Mouse (Mus musculus): ENCODE measurements around the gene Rbp7.
"Not testable (repeated sequence)": the region's sequence is repeated elsewhere in the genome, so short reads cannot be mapped to it uniquely, and the experiment has no call there.

Gene Rbp7

DNA sequence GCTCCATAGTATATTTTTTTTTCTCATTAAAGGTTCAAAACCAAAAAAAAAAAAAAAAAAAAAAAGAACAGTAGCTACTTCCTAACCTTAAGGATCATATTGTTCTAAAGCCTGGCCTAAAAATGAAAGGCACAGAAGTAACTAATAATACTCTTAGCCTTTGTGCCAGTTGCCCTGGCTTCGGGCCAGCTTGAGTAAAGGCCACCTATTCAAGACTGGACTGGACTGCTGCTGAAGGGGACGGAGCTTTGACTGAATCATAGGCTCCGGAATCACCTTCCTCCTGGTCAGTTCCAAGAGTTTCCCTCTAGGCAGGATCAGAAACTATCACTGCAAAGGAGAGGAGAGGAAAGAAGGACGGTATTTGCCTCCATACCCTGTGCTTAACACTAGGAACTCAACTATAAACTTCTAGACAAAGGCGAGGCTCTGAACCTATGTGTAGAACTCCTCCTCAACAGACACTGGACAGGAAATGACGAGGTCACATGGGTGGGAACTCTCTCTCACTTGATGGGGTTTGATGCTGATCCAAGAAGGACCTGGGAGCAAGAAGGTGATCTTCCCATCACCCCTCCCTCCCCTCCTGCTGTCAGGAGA is 3.2 kb upstream of the Rbp7 start:
- DNase-seq (ENCODE audit: extremely low read depth, low read depth, low spot score) = no peak

- DNase-seq (ENCODE audit: extremely low read depth, low read depth, low spot score) = not testable (repeated sequence)
Measured at GRCm38 (mm10) chr4:149457163-149457562, 2.4 kb upstream of the Rbp7 start.

GRCm38 (mm10) chr4:149454263-149454662 is 515 bp downstream of the Rbp7 start:
- DNase-seq (ENCODE audit: extremely low read depth, low read depth, low spot score) = no peak

GRCm38 (mm10) chr4:149453656-149454055 is 1.1 kb downstream of the Rbp7 start:
- no peak for DNase-seq (ENCODE audit: extremely low read depth, low read depth, low spot score)

DNA sequence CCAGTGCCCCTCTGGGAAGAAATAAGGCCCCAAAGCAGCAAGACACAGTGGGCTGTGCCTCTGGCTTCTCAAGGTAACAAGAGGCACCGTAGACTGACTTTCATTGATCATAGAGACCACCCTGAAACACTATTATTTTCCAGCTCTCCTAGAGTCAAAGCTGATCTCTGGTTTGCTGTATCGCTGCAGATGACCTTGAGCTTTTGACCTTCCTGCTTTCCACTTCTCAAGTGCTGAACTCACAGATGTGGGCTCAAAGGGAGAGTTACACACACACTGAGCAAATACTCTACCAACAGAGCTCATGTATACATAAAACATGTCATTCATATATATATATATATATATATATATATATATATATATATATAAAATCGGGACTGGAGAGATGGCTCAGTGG is 4.1 kb downstream of the Rbp7 start:
- no peak for DNase-seq (ENCODE audit: extremely low read depth, low read depth, low spot score)

GRCm38 (mm10) chr4:149446309-149446708 is 8.5 kb downstream of the Rbp7 start:
- no peak for DNase-seq (ENCODE audit: extremely low read depth, low read depth, low spot score)

DNA sequence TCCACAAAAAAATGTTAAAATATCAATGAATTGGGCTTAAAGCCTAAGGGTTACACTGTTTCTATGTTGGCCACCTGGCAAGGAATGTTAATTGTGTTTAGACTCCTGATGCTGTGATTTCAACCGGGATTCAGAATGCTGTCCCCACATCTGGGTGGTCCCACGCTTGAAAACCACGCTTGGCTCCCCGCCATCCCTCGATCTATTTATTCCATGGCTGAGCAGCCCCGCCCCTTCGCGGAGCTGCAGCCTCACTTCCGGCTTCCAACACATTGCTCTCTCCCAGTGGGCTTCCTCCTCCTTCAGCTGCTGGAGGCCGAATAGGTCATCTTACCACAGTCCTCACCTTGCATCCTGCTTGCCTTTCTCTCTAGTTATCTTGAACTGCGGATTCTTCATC is 8.9 kb downstream of the Rbp7 start:
- no peak for DNase-seq (ENCODE audit: extremely low read depth, low read depth, low spot score)

DNA sequence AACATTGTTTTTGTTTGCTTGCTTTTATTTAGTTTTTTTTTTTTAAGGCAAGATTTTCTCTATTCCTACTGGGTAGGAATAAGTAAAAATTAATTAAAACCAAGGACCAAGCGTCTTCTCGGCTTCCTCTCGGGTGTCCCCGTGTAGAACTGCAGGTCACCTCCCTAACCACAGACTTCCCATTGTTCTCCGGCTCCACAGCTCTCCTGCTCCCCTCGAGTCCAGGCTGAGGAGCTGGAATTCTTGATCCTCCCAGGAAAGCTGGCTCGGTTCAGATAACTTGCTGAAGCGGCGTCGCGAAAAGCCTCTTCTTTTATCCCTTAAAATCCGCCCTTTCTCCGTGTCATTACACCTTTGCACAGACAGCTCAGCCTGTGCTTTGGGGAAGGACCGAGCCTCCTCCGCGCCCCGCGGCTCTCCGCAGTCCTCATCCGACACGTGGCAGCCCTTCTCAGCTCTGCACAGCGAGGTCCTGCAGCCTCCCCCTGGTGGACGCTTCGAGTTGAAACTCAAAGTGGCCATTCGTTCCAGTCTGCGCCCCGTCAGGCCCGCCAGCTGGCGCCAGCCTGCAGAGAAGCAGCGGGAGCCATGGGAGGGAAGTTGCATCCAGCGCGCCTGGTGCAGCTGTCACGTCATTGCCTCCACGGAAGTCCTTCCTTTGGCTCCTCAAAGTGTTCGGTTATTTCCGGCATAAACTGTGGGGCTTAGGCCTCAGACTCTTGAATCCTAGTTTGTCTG is 9.6 kb downstream of the Rbp7 start:
- DNase-seq (ENCODE audit: extremely low read depth, low read depth, low spot score) = peak; percentile 40

GRCm38 (mm10) chr4:149444465-149444864 is 10.3 kb downstream of the Rbp7 start:
- DNase-seq (ENCODE audit: extremely low read depth, low read depth, low spot score) = no peak

DNA sequence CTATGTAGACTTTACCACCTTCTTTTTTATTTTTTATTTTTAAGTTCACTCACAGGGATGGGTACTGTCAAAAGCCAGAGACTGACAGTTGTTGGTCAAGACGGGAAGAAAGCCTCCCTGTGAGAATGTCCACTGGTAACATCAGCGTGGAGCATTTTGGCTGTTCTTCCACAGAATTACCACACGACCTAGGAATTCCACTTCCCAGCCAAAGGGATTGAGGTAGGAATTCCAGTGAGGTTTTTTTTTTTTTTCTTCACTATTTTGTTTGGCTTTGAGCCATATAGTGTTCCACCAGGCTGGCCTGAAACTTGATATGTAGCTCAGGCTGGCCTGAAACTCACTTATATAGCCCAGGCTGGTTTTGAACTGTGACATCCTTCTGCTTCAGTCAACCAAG is 12.3 kb downstream of the Rbp7 start:
- no peak for DNase-seq (ENCODE audit: extremely low read depth, low read depth, low spot score)

DNA sequence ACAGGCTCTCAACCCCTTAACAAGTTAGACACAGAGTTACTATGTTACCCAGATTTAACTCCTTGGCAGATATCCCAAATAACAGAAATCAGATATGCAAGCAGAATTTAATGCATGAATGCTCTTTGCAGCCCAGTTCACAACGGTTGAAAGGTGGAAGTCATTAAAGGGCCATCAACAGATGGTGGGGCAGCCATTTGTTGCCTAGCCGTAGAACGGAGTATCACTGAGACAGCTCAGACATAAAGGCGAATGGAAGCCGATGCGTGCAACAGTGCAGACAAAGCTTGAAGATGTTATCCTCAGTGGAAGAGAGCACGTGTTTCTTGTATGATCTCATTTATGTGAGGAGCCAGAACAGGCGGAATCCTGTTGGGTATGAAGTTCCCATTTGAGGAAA is 14.2 kb downstream of the Rbp7 start:
- DNase-seq (ENCODE audit: extremely low read depth, low read depth, low spot score) = no peak

DNA sequence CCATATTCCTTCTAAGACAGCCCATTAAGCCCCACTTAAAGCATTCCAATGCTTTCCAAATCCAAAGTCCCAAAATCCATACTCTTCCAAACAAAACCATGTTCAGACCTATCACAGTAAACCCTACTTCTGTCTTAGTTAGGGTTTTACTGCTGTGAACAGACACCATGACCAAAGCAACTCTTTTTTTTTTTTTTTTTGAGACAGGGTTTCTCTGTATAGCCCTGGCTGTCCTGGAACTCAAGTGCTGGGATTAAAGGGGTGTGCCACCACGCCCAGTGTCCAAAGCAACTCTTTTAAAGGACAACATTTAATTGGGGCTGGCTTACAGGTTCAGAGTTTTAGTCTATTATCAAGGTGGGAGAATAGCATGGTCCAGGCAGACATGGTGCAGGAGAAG is 22.9 kb downstream of the Rbp7 start:
- DNase-seq (ENCODE audit: extremely low read depth, low read depth, low spot score) = not testable (repeated sequence)

DNA sequence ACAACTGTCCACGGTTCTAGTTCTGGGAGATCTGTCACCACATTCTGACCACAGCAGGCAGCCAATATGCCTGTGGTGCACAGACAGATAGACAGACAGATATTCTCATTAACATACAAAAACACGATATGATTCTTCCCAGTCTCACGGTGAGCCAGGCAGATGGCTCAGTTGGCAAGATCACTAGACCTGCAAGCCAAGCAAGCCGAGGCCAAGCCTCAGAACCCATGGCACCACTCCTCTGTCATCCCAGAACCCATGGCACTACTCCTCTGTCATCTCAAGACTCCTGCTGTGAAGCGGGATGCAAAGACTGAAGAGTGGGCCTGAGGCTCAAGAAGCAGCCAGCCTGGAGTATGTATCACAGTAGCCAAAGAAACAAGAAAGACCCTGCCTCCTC is 25.2 kb downstream of the Rbp7 start:
- no peak for DNase-seq (ENCODE audit: extremely low read depth, low read depth, low spot score)

GRCm38 (mm10) chr4:149426325-149427199 is 28.2 kb downstream of the Rbp7 start, which contains the start of gene Ube4b:
Gene Ube4b, minus strand, starts transcription at chr4:149426749.
- no peak for DNase-seq (ENCODE audit: extremely low read depth, low read depth, low spot score)

DNA sequence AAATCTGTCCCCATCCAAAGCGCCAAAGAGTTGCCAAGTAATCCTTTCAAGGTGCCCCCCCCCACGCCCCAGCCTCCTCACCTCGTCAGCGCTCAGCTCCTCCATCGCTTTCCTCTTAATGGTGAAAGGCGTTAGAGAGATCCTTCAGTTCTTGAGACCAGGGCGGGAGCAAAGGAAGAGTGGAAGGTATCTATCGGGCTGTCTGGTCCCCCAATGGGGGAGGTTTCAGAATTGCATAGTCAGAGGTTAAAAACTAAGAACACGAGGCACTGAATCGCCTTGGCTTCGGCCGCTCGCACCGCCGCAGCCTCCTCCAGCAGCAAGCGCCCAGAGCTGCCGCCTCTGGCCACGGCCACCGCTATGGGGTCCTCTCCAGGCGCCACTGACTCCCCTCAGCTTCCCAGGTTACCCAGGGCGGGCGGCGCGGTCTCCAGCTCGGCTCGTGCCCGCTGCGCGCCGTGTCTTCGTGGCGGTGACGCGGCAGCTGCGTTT is 28.9 kb downstream of the Rbp7 start:
- no peak for DNase-seq (ENCODE audit: extremely low read depth, low read depth, low spot score)

DNA sequence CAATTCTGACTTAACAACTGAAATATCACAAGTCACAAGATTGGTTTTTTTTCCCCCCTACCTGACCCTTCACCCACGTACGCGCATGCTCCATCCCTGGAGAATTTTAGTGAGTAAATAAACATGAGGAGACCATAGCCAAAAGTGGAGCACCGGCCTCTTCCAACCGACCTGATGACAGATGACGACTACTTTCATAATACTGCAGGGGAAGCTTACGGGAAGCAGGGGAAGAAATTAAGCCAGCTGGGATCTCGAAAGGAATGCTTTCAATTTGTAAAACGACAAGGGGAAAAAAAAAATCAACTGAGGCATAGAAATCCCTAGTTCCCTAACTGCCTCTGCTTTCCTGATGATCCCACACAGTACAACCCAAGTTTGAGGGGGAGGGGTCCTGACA is 30.0 kb downstream of the Rbp7 start:
- DNase-seq (ENCODE audit: extremely low read depth, low read depth, low spot score) = no peak

GRCm38 (mm10) chr4:149417854-149418365 is 36.9 kb downstream of the Rbp7 start:
- no peak for DNase-seq (ENCODE audit: extremely low read depth, low read depth, low spot score)

- DNase-seq (ENCODE audit: extremely low read depth, low read depth, low spot score) = no peak
Measured at GRCm38 (mm10) chr4:149416986-149417385, 37.8 kb downstream of the Rbp7 start.

- no peak for DNase-seq (ENCODE audit: extremely low read depth, low read depth, low spot score)
Measured at GRCm38 (mm10) chr4:149416417-149416816, 38.4 kb downstream of the Rbp7 start.

- no peak for DNase-seq (ENCODE audit: extremely low read depth, low read depth, low spot score)
Measured at GRCm38 (mm10) chr4:149415651-149416169, 39.1 kb downstream of the Rbp7 start.

DNA sequence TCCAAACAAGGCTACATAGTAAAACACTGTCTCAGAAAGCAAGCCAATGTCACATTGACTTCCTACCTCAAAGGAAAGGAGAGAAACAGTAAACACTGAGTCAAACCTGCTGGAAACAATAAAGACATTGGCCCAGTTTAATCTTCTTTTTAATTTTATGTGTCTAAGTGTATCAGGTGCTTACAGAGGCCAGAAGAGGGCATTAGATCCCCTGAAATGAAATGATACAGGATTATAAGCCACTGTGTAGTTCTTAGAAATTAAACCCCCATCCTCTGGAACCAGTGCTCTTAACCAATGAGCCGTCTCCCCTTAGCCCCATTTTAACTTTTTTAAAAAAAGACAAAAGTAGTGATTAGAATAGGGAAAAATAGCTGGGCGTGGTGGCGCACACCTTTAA is 40.5 kb downstream of the Rbp7 start:
- no peak for DNase-seq (ENCODE audit: extremely low read depth, low read depth, low spot score)

All from fat pad, adult 2 months (tissue).